Mouse (Mus musculus) G1E (cell line): ENCODE results near the gene Sugp2. TPM values are rescaled to one million over a fixed set of nuclear protein-coding genes. Genes with fewer than 3 reads are reported as not detected.
A peak's percentile ranks its signal among the peaks of the same experiment; 100 is the strongest.

ENCODE experiments used
- ATAC-seq: 2 replicates; pipeline ENCODE4 v1.8.0; 2016; ENCODE audit warnings: mild to moderate bottlenecking; ENCODE audit not compliant: insufficient number of reproducible peaks, poor library complexity, low FRiP score, severe bottlenecking; ENCODE audit errors: extremely low read depth
- DNase-seq: peaks from one replicate; pipeline ENCODE4 v3.0.0; 2012; ENCODE audit warnings: low spot score
- H3K27me3 ChIP-seq: 2 replicates; pipeline ENCODE4 v1.6.1; 2012; ENCODE audit warnings: mild to moderate bottlenecking, low read length, inconsistent platforms; ENCODE audit not compliant: insufficient read depth
- H3K36me3 ChIP-seq: replicated peaks from 2 replicates; pipeline ENCODE3; 2012; ENCODE audit warnings: mild to moderate bottlenecking, inconsistent platforms
- H3K4me1 ChIP-seq: 2 replicates; pipeline ENCODE4 v1.6.1; 2012; ENCODE audit warnings: low read depth, low read length, inconsistent platforms, mixed read lengths; ENCODE audit not compliant: insufficient read depth
- H3K4me3 ChIP-seq: 2 replicates; pipeline ENCODE4 v1.5.1; 2012; ENCODE audit warnings: low read depth, mild to moderate bottlenecking, inconsistent platforms, low read length, moderate library complexity, mixed read lengths
- H3K9me3 ChIP-seq: replicated peaks from 2 replicates; pipeline ENCODE4 v1.6.1; 2012; ENCODE audit warnings: inconsistent platforms
- CTCF ChIP-seq: IDR thresholded peaks from 2 replicates; pipeline ENCODE4 v1.5.1; 2012; ENCODE audit warnings: low read depth, low read length, inconsistent platforms, mixed read lengths
- GATA1 ChIP-seq: IDR thresholded peaks from 2 replicates; pipeline ENCODE4 v1.6.1; 2012; ENCODE audit warnings: borderline replicate concordance, low read length, inconsistent platforms, mixed read lengths
- GATA2 ChIP-seq: IDR thresholded peaks from 2 replicates; pipeline ENCODE4 v1.6.1; 2012; ENCODE audit warnings: low read depth, low read length, inconsistent platforms, borderline replicate concordance
- POLR2AphosphoS5 ChIP-seq: IDR thresholded peaks from 2 replicates; pipeline ENCODE4 v1.6.1; 2012; ENCODE audit warnings: low read depth, low read length, inconsistent platforms; ENCODE audit not compliant: insufficient replicate concordance
- TAL1 ChIP-seq: conservative IDR thresholded peaks from 2 replicates; pipeline ENCODE4 v1.6.1; 2012; ENCODE audit warnings: low read depth, low read length, inconsistent platforms, mixed read lengths
- polyA plus RNA-seq: library from polyadenylated mRNA; stranded (reverse); fragments of >175 nt; gene quantifications from 2 replicates; pipeline ENCODE4 v1.2.3, GENCODE M21; 2012
- total RNA-seq, 2 experiments: library from RNA; stranded (forward) in 1 of 2; stranded (reverse) in 1 of 2; fragments of 200-1000 nt in 1 of 2; fragments of >200 nt in 1 of 2; fragmentation: Nextera tagmentation in 1 of 2; gene quantifications; 2 replicates each; pipeline ENCODE4 v1.2.3; 2014 to 2017

Gene Sugp2
- total and polyA plus RNA-seq, 3 experiments: 26.5 to 32.5 (median 27.8) TPM

DNA sequence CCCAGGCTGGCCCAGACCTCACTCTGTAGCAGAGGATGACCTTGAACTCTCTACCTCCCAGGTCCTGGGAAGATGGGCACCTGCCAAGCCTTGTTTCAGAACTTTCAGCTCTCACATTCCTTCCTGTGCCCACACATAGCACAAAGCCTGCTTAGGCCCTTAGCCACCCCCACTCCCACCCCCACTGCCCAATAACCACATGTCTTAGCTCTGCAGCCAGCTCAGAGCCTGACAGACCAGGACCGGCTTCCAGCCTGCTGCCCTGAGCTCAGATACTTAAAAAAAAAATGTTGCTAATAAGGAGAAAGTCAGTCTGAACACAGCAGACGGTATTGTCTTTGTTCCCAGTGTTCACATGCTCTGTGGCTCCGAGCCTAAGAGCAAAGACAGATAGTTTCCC lies 47.0 kb downstream of the Sugp2 start:
- Histone ChIP-seq H3K27me3 (peaks cover 84% of the 10 kb centered on the region), H3K4me3 (no peak overlapping the region), H3K9me3 (no peaks in the 10 kb centered on the region), H3K4me1 (peaks cover 43% of the 10 kb centered on the region), H3K36me3 (peaks cover 11% of the 10 kb centered on the region)
- DNase-seq (no peak), ATAC-seq (no peak)
- no peak for TF ChIP-seq GATA1
- no peak for TF ChIP-seq POLR2AphosphoS5
- TF ChIP-seq GATA2: no peak

GRCm38 (mm10) chr8:70282603-70283135 lies 48.6 kb downstream of the Sugp2 start, which contains the start of gene Homer3:
Gene Homer3 (plus strand): TSS chr8:70282827.
- Histone ChIP-seq H3K9me3 (peaks cover 2% of the 10 kb centered on the region; the same call in 1 of the 2 replicates), H3K4me3 (peak within 1 kb of the TSS; percentile 73), H3K36me3 (peaks cover 14% of the 10 kb centered on the region), H3K4me1 (peaks cover 28% of the 10 kb centered on the region), H3K27me3 (peaks cover 70% of the 10 kb centered on the region)
- ATAC-seq (peak; percentile 88), DNase-seq (peak; percentile 93)
- TF ChIP-seq CTCF (peak; percentile 9; the same call in 1 of the 2 replicates), POLR2AphosphoS5 (no peak), TAL1 (no peak), GATA1 (no peak), GATA2 (no peak)

DNA sequence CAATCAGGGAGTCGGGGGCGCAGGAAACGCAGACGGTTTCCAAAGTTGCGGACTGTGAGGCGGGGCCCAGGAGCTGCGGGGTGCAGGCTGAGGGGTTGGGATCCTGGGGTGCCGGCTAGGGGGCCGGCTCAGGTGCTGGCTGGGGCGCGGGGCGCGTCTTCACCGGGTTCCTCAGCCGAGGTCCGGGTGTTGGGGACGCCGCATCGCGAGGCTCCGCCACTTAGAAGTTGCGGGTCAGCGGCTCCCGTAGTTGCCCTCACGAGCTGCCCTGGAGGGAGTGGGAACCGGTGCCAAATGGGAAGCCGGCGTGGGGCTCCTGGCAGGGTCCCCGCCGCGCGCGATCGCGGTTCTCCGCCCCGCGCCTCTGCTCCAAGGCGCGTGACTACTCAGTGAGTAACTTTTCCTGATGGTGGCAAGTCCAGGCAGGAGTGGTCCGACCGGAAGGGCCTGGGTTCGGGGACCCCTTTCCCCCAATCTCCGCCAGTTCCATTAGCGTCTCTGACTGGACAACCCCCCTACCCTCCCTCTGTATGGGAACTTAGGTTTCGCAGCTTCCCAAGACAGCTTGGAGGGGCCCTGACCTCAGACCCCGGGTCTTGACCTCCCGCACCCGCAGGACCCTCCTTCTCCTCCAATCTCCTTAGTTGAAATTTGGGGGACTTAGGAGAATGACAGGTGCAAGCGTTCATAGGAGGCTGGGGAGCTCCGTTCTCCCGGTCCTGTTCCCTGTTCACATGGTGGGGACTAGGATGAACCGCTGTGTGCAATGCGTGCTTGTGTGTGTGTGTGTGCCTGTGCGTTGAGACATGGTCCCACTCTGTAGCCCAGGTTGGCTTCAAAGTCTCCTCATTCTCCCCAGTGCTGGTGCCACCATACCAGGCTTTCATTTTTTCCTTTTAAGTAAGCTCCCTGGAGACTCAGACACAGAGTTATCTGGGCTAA lies 49.4 kb downstream of the Sugp2 start:
- Histone ChIP-seq H3K36me3 (peaks cover 14% of the 10 kb centered on the region), H3K27me3 (peaks cover 65% of the 10 kb centered on the region), H3K4me1 (peaks cover 26% of the 10 kb centered on the region), H3K4me3 (peak overlapping the region; percentile 73), H3K9me3 (peaks cover 2% of the 10 kb centered on the region; the same call in 1 of the 2 replicates)
- DNase-seq (no peak), ATAC-seq (no peak)
- no peak for TF ChIP-seq GATA2
- TF ChIP-seq CTCF: no peak

GRCm38 (mm10) chr8:70284421-70284820 lies 50.4 kb downstream of the Sugp2 start:
- ATAC-seq: no peak
- peaks cover 2% of the 10 kb centered on the region; the same call in 1 of the 2 replicates for H3K9me3 ChIP-seq
- H3K27me3 ChIP-seq: peaks cover 55% of the 10 kb centered on the region
- H3K4me3 ChIP-seq: no peak overlapping the region
- no peak for DNase-seq
- TF ChIP-seq GATA2 (no peak), POLR2AphosphoS5 (no peak), CTCF (no peak), GATA1 (no peak), TAL1 (no peak)
- H3K36me3 ChIP-seq: peaks cover 14% of the 10 kb centered on the region
- H3K4me1 ChIP-seq: peaks cover 24% of the 10 kb centered on the region

GRCm38 (mm10) chr8:70285304-70285703 lies 51.3 kb downstream of the Sugp2 start:
- Histone ChIP-seq H3K27me3 (peaks cover 51% of the 10 kb centered on the region), H3K4me3 (no peak overlapping the region), H3K4me1 (peaks cover 24% of the 10 kb centered on the region), H3K36me3 (peaks cover 16% of the 10 kb centered on the region), H3K9me3 (peaks cover 2% of the 10 kb centered on the region; the same call in 1 of the 2 replicates)
- DNase-seq (no peak), ATAC-seq (no peak)
- TF ChIP-seq CTCF: no peak
- no peak for TF ChIP-seq TAL1
- no peak for TF ChIP-seq POLR2AphosphoS5
- TF ChIP-seq GATA2: no peak
- no peak for TF ChIP-seq GATA1

GRCm38 (mm10) chr8:70286737-70287136 lies 52.7 kb downstream of the Sugp2 start:
- ATAC-seq (no peak), DNase-seq (no peak)
- Histone ChIP-seq H3K9me3 (peaks cover 2% of the 10 kb centered on the region; the same call in 1 of the 2 replicates), H3K4me3 (no peak overlapping the region), H3K36me3 (peaks cover 27% of the 10 kb centered on the region), H3K27me3 (peaks cover 38% of the 10 kb centered on the region), H3K4me1 (peaks cover 22% of the 10 kb centered on the region)
- no peak for TF ChIP-seq GATA1
- no peak for TF ChIP-seq POLR2AphosphoS5
- TF ChIP-seq GATA2: no peak
- no peak for TF ChIP-seq TAL1
- TF ChIP-seq CTCF: no peak
